Mouse (Mus musculus): ENCODE results near the gene Ogdh.
A peak's percentile ranks its signal among the peaks of the same experiment; 100 is the strongest.

Gene Ogdh

DNA sequence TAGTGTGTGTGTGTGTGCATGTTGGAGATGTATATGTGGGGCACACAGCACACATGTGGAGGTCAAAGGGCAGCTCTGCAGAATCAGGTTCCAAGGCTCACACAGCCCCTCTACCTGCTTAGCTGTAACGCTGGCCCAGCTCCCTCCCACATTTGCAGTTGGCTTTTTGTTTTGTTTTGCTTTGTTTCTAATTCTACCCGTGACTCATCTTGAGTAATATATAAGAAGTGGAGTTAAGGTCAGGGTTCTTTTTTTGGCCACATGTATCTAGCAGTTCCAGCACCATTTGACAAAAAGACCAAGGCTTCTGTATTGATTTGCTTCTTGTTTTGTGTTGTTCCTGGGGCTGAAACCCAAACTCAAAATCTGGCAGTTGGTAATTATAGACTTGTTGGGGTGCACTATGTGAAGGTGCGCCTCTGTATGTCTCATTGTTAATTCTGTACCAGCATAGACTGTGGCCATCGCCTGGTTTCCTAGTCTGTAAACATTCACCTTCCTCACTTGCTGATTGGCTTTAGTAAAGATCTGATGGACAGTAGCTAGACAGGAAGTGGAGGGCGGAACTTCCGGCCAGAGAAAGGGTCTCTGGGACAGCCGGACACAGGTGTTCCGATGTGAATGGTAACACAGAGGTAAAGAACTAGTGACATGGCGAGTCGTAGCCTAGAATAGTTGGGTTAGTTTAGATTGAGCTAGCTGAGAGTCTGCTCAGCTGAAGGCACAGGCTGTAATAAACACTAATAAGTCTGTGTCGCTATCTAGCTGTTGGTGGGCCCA is 80.1 kb downstream of the Ogdh start:
- DNase-seq: no peak

GRCm38 (mm10) chr11:6372784-6373183 is 81.4 kb downstream of the Ogdh start:
- DNase-seq: no peak

DNA sequence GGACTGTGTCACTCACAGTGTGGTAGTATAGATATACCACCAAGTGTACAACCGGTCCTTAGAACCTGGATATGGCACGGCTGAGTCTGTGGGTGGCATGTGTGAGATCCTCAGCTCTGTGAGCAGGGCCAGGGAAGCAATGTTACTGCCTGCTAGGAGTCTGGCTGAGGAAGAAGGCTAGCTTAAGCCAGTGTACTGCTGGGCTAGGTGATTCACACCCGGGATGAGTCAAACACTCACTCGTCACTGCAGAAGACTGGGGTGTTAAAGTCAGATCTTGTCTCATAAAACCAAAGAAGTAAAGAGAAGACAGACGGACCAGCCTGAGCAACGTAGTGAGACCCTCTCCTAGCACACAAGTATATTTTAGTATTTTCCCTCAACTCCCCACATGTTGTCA is 89.5 kb downstream of the Ogdh start:
- no peak for DNase-seq

- no peak for DNase-seq
Measured at GRCm38 (mm10) chr11:6388126-6388725, 96.8 kb downstream of the Ogdh start.

DNA sequence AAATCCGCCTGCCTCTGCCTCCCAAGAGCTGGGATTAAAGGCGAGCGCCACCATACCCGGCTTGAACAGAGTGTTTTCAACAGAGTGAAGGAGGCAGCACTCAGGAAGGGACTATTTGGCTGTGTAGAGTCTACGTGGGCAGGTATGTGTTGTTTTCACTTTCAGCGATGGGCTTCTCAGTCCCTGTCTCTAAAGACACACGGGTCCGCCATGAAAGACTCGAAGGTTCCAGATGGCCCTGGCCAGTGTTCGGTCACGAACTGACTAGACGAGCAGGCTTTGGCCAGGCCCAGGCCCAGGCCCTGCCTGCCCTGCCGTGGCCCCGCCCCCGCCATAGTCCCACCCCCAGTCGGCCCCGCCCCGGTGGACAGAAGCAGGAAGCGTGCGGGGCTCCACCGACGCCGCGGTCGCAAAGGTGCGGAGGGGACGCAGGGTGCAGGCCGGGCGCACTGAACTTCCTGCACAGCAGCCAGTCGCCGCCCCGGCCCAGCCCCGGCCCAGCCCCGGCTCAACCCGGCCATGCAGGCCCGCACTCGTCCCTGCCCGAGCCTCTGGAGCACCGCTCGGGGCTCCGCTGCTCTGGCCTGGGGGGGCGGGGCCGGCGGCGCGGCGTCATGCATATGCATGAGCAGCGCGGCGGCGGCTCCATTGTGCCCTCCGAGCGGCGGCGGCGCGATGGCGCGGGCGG is 97.4 kb downstream of the Ogdh start, which contains the start of gene Zmiz2:
Zmiz2 (plus strand) TSS at position 349 of the 688 bp plus-strand sequence.
- DNase-seq: peak; percentile 98

GRCm38 (mm10) chr11:6389483-6389921 is 98.1 kb downstream of the Ogdh start:
- DNase-seq: no peak

- DNase-seq: no peak
Measured at GRCm38 (mm10) chr11:6390376-6391053, 99.1 kb downstream of the Ogdh start.

- DNase-seq: no peak
Measured at GRCm38 (mm10) chr11:6391516-6392276, 100.3 kb downstream of the Ogdh start.

DNA sequence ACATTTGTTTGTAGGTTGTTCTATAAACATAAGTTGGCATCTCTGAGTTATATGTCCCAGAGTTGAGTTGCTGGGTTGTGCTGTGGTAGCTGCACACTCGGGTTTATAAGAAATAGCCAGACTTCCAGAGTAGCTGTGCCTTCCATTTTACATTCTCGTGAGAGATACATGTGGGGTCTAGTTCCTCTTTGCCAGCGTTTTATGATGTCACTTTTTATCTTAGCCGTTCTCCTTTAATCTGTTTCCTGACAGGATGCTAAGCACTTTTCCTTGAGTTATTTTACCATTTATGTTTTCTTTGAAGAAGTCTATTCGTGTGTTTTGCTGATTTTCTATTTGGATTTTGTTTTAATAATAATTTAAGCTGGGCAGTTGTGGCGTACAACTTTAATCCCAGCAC is 101.4 kb downstream of the Ogdh start:
- no peak for DNase-seq

- DNase-seq: no peak
Measured at GRCm38 (mm10) chr11:6393866-6394265, 102.4 kb downstream of the Ogdh start.

DNA sequence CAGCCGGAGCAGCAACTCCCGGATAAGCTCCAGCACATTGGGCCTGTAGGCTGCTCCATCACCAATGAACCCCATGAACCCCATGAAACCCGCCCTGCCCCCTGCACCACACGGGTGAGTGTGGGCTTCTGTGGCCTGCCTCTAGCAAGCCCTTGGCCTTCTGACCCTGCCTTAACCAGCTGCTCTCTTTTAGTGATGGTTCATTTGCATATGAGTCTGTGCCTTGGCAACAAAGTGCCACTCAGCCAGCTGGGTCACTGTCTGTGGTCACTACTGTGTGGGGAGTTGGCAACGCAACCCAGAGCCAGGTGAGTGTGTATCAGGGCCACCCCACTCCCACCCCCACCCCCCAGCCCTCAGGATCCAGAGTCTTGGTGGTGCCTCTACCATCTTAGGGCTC is 104.1 kb downstream of the Ogdh start:
- no peak for DNase-seq

DNA sequence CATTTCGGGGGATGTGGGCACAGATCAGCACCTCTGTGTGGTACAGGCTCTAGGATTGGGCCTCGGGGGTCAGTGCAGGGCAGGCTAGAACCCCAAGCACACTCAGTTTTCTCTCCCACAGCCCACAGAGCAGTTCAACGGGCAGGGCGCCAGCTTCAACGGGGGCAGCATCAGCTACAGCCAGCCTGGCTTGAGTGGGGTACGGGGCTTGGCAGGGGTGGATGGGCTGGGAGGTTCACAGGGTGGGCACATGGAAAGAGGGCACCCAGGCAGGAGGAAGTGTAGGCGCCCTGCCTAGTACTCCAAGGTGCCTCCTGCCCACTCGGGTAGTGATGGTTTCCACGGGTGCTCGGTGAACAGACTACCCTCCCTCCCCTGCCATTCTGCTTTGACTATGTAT is 106.7 kb downstream of the Ogdh start:
- DNase-seq: no peak

DNA sequence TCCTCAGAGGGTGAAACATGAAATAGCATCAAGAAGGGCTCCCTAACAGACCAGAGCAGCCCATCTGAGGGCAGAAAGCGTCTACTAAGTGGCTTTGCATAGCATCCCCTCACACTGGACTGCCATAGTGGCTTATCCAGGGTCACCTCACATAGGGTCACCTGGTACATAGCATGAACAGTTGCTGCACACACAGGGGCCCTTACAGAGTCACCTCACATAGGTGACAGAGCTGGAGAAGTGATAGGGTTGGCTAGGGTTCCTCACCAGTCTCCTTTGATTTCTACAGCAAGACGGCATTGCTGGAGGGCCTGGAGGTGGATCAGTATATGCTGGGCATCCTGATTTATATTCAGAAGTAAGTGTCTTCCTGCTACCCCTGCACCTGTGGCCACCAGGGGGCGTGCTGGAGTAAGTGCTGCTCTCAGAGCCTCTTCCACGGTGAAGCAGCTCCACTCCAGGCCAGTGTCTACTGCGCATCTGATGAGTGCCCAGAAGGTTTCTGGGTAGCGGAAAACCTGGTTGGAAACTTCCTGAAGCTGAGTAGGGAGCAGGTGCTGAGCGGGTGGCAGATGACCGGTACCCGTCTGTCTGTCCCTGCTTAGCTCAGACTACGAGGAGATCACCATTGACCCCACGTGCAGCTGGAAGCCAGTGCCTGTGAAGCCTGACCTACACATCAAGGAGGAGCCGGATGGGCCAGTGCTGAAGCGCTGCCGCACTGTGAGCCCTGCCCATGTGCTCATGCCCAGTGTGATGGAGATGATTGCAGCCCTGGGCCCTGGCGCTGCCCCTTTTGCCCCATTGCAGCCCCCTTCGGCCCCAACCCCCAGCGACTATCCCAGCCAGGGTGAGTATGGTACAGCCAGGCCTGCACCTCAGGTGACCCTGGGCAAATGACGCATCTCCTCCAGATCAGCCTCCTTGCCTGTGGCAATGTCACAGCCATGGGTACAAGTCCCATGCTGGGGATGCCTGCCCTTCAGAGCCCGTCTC is 111.4 kb downstream of the Ogdh start:
- DNase-seq: peak; percentile 74

GRCm38 (mm10) chr11:6403830-6404405 is 112.5 kb downstream of the Ogdh start:
- no peak for DNase-seq

GRCm38 (mm10) chr11:6404699-6405566 is 113.5 kb downstream of the Ogdh start:
- DNase-seq: no peak

GRCm38 (mm10) chr11:6405591-6406081 is 114.2 kb downstream of the Ogdh start:
- DNase-seq: peak; percentile 80

Data from kidney, postnatal 14 days (tissue).